Mouse (Mus musculus) liver, embryonic 14.5 days (tissue): Measurements from ENCODE around the gene Adam15.

Source experiments
- CTCF ChIP-seq: IDR thresholded peaks from 2 replicates; pipeline ENCODE4 v1.5.1; 2016; ENCODE audit warnings: antibody characterized with exemption, low read depth, control low read depth
- EP300 ChIP-seq: IDR thresholded peaks from 2 replicates; pipeline ENCODE4 v1.6.1; 2016; ENCODE audit warnings: antibody characterized with exemption, low read depth

- no peak for TF ChIP-seq CTCF
- no peak for TF ChIP-seq EP300
Measured at GRCm38 (mm10) chr3:89391663-89392511, 42.1 kb upstream of the Adam15 start.
